Mouse (Mus musculus): ENCODE results near the gene Fcf1.

The Fcf1 gene

GRCm38 (mm10) chr12:84970428-84971096 lies at the start of gene Fcf1, which contains the start of gene Arel1:
TSS of gene Fcf1 (plus strand) at chr12:84970897.
TSS of gene Arel1 (minus strand) at chr12:84970900.
- DNase-seq, result peak; percentile 95

GRCm38 (mm10) chr12:84921881-84922419 lies 48.7 kb upstream of the Fcf1 start:
- no peak for DNase-seq

GRCm38 (mm10) chr12:84924324-84924723 lies 46.4 kb upstream of the Fcf1 start:
- DNase-seq, result no peak

GRCm38 (mm10) chr12:84926542-84926941 lies 44.2 kb upstream of the Fcf1 start:
- no peak for DNase-seq

- DNase-seq, result no peak
Observed at GRCm38 (mm10) chr12:84932210-84932609, 38.5 kb upstream of the Fcf1 start.

GRCm38 (mm10) chr12:84935343-84935742 lies 35.4 kb upstream of the Fcf1 start:
- no peak for DNase-seq

- DNase-seq, result no peak
Observed at GRCm38 (mm10) chr12:84939117-84939516, 31.6 kb upstream of the Fcf1 start.

- no peak for DNase-seq
Observed at GRCm38 (mm10) chr12:84940343-84940742, 30.4 kb upstream of the Fcf1 start.

- DNase-seq, result no peak
Observed at GRCm38 (mm10) chr12:84941717-84942116, 29.0 kb upstream of the Fcf1 start.

- no peak for DNase-seq
Observed at GRCm38 (mm10) chr12:84943006-84943952, 27.4 kb upstream of the Fcf1 start.

GRCm38 (mm10) chr12:84944150-84944812 lies 26.4 kb upstream of the Fcf1 start:
- no peak for DNase-seq

- DNase-seq, result no peak
Observed at GRCm38 (mm10) chr12:84944813-84945553, 25.7 kb upstream of the Fcf1 start.

GRCm38 (mm10) chr12:84947894-84948583 lies 22.7 kb upstream of the Fcf1 start:
- no peak for DNase-seq

GRCm38 (mm10) chr12:84948584-84949285 lies 22.0 kb upstream of the Fcf1 start:
- DNase-seq, result no peak

- no peak for DNase-seq
Observed at GRCm38 (mm10) chr12:84950763-84951162, 19.9 kb upstream of the Fcf1 start.

GRCm38 (mm10) chr12:84951531-84951930 lies 19.2 kb upstream of the Fcf1 start:
- DNase-seq, result no peak

- DNase-seq, result no peak
Observed at GRCm38 (mm10) chr12:84952351-84952750, 18.3 kb upstream of the Fcf1 start.

GRCm38 (mm10) chr12:84956317-84956716 lies 14.4 kb upstream of the Fcf1 start:
- DNase-seq, result no peak

GRCm38 (mm10) chr12:84958794-84959356 lies 11.8 kb upstream of the Fcf1 start:
- DNase-seq, result no peak

- peak; percentile 1 for DNase-seq
Observed at GRCm38 (mm10) chr12:84962606-84963005, 8.1 kb upstream of the Fcf1 start.

Measured in embryo, embryonic 11 days (tissue).